Mouse (Mus musculus): ENCODE results near the gene Mup10.
"Not testable (repeated sequence)": the region's sequence is repeated elsewhere in the genome, so short reads cannot be mapped to it uniquely, and the experiment has no call there.

Gene Mup10

GRCm38 (mm10) chr4:60582099-60582498, at the start of gene Mup10:
Gene Mup10, minus strand, starts transcription at chr4:60582199.
- in situ Hi-C loops (cut with MboI; ENCODE audit: low pct_unique_long_range_greater_than_20kb in 1 of 2, low sequenced_read_pairs in 2 of 2, unreplicated experiment in 1 of 2): not testable (repeated sequence)
